Mouse (Mus musculus): ENCODE data around the gene Atp6ap1.
A peak's percentile ranks its signal among the peaks of the same experiment; 100 is the strongest.

The Atp6ap1 gene

DNA sequence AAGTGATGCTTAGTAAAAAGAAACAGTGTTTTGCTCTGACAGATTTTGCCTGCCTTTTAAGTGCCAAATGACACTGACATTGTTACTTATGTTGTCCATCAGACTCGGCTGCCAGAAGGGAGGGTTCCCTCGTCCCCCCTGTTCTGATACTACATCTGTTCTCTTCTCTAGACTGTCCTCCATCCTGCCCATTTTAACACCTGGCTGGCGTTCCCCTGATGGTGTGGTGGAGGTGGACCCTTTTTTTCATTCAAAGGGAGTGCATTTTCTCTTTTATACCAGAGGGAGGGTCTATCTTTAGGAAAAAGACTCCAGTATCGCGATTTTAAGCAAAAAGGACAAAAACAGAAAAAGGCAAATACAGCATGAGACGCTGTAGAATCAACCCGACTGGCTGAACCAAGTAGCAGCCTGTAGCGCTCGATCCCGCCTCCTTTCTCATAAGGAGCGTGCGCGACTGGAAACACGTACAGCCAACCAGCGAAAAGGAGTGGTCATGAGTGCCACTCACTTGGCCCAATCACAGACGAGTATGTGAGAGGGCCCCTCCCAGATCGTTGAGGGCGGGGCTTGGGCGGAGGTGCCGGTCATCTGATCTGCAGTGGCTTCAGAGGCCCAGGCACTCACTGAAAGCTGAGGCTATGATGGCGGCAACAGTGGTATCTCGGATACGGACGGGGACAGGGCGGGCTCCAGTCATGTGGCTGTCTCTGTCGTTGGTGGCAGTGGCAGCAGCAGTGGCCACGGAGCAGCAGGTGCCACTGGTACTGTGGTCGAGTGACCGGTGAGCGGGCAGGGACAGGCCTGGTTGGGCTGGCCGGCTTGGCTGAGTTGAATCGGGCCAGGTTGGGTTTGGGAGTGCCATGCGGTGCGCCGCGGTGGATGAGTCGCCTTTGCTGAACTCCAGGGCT, at the start of gene Atp6ap1:
Atp6ap1 (plus strand) TSS at position 560 of the 911 bp plus-strand sequence.
- DNase-seq: peak; percentile 90

DNA sequence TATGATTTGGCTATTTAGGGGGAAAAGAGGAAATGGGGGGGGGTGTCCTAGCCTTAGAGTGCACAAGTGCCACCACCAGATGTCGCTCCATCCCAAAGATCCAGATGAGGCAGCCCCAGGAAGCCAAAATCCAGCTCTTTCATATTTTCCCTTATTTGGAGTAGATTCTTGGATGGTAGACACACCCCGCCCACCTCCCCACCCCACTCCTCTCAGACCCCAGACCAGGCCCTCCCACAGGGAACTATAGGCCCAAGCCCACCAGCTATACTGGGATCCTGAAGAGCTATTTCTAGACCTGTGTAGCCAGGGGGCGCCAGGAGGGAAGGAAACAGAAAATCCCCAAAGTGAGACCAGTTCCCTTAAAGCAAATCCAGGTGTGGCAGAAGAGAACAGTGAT, 48.2 kb upstream of the Atp6ap1 start:
- peak; percentile 71 for DNase-seq

DNA sequence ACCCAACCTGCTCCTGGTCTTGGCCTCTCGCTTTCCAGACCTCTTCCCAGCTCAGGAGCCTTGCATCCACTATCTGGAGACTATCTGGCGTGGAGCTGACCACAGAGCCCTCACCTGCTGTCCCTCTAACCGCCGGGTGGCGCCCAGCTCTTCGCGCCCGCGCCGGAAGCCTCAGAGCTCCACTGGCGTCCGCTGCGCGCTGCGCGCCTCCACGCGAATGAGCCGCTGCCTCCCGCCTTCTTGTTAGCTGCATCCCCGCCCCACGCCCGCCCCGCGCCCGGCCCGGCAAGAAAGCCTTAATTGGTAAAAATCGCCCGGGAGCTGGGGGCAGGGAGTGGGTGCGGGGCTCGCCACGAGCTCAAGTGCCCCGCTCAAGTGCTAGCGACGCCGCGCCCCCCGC, 47.3 kb upstream of the Atp6ap1 start, which contains the start of gene Flna:
Flna (minus strand) TSS at position 206 of the 400 bp plus-strand sequence.
- DNase-seq: peak; percentile 62

DNA sequence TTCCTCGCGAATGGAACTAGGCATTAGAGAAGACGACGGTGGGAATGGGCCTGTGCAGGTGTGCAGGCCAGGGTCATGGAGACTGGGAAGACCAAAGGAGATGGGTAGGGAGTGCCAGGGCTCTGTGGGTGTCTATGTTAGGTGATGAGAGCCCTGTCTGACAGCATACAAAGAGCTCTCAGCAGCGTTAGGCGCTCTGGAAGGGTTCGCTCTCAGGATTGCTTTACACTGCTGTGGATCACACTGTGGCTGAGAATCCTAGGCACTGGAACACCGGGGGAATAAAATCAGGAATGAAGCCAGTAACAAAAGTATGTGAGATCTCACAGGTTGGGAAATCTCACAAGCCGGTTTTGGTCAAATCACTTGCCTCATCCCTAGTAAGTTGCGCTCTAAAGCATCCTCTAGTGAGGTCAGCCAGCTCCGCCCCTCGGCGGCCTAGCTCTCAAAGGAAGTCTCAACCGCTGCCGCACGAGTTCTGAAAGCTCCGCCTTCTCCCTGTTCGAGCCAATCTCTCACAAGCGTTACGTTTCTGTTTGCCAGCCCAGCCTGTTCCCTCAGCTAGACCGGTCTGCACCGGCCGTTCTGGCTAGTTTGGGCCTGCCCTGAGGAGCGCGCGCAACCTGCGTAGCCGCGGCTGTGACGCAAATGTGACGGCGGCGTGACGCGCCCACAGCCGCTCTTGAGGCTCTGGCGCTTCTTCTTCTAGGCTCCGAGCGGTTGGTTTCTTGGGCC, 42.6 kb upstream of the Atp6ap1 start, which contains the start of gene Emd:
Emd (plus strand) TSS at position 535 of the 735 bp plus-strand sequence.
- DNase-seq: peak; percentile 77

DNA sequence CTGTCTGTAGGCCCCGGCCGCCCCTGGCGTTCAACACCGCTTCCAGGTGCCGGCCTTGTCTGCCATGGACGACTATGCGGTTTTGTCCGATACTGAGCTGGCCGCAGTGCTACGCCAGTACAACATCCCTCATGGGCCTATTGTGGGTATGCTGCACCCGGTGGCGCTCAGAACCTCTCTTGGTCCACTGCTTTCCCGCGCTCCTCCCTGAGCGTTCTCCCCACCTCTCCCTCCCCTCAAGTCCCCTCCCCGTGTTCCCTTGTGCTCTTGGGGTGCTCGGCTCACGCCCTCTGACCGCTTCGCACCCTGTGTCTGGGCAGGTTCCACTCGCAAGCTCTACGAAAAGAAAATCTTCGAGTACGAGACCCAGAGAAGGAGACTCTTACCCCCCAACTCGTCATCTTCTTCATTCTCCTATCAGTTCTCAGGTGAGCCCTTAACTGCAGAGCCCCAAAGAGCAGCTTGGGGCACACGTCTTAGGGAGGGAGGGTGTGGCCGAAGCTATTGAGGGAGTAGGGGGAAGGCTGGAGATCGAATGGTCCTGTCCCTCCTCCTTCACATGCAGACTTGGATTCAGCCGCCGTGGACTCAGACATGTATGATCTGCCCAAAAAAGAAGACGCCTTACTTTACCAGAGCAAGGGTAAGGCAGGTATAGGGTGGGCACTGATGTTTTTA, 41.9 kb upstream of the Atp6ap1 start:
- DNase-seq: no peak

DNA sequence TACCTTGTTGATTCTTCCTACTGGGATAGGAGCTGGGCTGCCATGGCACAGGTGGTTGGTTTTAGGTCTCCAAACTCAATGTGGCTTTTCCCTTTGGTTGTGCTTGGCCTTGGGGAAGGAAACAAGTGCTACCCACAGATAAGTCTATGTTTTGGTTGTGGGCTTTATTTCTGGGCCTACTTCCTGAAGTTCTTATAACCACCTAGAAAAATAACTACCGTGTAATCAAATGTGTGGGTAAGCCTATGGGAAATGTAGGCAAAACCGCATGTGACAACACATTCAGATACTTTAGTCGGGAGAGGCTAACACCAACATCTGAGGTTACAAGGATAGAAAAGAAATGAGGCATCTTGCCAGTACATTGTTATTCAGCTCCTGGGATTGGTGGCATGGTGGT, 39.2 kb upstream of the Atp6ap1 start:
- DNase-seq: no peak

DNA sequence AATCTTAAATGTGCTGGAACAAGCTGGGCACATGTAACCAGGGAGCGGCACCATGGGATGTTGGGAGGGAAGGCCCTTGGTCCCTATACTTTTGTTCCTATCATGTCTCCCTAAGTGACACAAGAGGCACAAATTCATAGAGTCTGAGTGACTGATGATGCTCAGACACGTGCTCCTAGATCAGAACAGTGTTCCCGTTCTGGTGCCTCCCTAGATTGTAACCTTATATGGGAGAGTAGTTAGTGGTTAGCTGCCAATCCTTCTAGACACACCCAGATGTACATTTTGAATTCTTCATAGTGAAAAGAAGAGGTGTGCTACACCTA, 27.2 kb upstream of the Atp6ap1 start:
- no peak for DNase-seq

DNA sequence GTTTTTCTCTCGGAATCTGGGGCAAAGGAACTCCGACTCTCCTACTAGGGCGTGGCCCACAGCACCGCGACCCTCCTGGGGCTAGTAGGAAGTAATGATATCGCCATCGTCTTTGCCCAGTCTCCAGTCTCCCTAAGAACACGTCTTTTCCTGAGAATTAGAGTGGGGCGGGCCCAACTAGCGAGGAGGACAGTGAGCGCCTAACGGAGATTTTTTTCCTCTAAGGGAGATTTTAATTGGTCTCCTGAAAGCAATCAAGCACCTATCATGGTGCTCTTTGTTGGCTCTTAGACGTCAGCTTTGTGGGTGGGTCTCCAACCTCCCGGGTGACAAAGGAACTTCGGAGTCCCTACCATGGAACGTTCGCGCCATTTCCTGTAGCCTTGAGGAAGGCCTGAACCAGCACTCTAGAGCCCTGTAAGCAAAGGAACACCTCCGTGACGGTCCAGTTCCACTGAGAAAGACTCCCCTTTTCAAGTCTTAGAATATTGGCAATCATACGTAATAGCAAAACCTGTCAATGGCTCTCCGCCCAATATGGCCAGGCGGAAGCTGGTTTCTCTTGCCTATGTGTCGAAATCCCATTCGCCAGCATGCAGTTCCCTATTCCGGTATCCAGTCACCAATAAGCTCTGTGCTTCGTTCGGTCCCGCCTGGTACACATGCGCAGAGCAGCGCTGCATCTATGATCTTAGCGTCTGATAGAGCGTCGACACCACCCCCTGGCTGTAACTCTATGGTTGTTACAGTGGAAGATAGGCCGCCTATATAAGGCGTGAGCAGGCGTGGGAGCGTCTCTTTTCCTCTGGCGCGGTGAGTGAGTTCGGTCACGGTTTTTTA, 26.6 kb upstream of the Atp6ap1 start, which contains the start of gene Rpl10:
Rpl10 (plus strand) TSS at position 751 of the 840 bp plus-strand sequence.
- DNase-seq: peak; percentile 81

DNA sequence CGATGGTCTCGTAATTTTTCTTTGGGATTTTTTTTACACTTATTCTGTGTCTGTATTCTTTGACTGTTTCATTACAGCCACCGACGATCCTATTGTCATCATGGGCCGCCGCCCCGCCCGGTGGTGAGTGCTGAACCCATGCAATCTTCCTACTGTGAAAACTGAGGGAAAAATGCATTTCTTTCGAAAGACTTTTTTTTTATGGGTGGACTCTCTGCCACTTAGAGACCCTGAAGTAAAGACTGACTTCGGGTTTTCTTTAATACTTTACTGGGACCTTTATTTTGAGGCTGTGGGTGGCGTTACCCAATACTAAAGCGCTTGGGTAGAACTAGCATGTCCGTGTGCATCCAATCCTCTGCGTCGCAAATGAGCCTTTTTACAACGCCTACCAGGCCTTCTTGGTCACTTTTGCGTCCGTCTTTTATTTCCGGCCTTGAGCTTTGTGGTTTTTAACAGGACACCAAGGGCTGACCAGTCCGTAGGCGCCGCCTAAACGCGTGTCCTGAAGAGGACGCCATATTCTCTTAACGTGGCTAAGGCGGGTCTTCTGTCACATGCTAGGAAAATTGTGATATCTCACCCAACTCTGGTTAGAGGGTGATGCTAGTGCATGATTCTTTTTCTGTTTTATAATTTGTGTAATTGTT, 25.9 kb upstream of the Atp6ap1 start:
- no peak for DNase-seq

DNA sequence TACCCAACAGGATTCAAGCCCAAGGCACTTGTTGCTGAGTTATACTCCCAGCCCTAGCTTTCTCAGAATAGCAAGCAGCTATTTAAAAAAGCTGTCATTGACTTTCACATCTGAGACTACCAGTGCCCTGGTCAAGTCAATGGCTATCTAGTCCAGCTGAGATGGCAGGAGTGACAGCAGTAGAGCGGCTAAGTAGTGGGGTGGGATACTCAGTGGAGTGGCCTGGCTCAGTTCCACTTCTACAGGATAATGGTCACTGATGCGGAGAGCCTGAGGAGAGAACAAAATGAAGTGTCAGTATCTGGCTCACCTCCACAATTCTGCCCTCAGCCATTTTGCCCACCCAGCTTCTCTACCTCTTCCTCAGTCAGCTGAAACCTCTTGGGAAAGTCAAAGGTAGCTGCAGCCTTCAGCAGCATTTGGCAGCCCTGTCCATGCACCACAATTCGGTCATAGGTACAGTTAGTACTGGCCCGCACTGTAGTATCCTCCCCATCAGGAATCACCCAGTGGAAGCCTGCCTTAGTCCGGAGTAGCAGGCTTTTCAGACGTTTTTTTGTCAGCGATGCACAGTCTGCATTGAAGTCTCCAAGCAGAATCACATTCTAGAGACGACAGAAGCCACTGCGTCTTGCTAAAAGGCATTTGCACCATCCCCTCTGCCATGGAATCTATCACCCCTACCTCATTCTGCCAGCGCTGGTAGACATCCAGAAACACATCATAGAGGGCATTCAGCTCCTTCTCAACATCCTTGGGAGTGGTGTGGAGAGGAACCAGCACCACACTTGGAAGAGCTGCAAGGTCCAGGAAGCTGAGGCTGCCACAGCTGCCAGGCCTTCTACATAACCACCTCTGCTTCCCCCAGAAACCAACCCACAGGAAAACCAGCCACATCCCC, 23.2 kb upstream of the Atp6ap1 start:
- DNase-seq: no peak

DNA sequence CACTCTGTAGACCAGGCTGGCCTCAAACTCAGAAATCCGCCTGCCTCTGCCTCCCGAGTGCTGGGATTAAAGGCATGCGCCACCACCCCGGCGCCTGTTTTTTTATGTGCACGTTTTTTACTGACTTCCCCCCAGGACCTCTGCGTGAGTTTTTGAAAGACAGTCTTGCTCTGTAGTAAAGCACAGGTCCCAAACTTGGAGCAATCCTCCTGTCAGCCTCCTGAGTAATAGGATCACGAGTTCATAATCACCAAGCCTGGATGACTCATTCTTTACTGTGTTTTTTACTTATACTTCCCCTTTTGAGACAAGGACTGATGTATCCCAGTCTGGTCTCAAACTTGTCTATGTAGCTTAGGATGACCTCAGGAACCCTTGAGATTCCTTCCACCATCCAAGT, 19.0 kb upstream of the Atp6ap1 start:
- no peak for DNase-seq

DNA sequence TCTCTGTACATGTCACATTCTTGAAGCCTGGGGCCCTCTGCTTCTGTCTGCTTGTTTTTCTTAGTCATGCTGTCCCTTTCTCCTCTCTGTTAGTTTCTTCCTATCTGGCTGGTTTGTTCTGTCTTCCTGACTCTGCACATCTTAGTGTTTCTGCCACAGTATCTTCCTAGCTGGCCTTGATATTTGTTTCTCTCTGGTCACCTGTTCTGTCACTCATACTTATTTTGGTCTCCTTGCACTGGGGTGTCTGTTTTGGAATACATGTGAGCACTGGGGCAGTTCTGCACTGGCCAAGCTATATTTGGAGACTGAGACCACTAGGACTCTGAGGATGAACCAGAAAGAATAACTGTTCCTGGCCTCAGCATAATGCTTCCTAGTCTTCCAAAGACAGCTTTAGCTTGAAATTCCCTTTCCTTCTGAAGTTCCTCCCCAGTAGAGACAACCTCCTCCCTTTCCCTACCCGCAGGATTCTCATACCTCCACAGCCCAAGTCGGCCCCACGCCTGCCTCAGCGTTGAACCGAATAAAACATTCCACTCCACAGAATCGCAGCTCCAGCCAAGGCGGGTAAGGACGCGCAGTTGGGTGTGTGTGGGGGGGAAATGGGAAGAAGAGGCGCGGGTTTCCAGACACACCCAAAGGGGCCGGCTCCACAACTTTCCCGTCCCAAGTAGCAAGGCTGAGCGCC, 15.7 kb upstream of the Atp6ap1 start:
- no peak for DNase-seq

DNA sequence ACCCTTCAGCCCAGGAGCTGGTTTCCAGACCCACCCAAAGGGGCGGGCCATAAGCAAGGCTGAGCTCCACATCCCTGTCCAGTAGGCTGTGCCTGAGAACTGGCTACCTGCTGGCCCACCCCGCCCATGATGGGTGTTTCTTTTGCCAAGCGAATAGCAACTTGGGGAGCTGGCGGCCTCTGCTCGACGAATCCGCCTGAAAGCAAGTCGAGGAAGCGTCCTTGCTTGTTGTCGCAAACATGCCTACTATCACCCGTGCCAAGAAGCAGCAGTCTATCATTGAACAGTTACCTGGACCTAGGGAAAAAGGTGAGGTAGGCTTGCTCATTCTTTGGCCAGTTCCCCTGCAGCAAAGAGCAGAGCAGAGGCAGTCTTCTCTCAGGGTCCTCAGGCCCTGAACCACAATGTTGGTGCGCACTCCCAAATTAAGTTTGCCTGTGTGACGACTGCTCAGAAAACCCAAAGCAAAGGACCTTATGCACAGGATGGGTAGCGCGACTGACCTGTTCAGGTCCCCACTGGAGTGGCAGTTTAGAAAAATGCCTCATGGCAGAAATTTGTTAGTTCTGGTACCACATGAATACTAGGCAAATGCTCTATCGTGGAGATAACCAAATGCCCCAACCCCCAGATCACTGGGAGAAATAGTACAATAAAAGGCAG, 15.0 kb upstream of the Atp6ap1 start, which contains the start of the genes Taz and Dnase1l1:
Taz (plus strand) TSS at position 181 of the 663 bp plus-strand sequence.
Dnase1l1 (minus strand) TSS at position 606 of the 663 bp plus-strand sequence.
- DNase-seq: peak; percentile 54

DNA sequence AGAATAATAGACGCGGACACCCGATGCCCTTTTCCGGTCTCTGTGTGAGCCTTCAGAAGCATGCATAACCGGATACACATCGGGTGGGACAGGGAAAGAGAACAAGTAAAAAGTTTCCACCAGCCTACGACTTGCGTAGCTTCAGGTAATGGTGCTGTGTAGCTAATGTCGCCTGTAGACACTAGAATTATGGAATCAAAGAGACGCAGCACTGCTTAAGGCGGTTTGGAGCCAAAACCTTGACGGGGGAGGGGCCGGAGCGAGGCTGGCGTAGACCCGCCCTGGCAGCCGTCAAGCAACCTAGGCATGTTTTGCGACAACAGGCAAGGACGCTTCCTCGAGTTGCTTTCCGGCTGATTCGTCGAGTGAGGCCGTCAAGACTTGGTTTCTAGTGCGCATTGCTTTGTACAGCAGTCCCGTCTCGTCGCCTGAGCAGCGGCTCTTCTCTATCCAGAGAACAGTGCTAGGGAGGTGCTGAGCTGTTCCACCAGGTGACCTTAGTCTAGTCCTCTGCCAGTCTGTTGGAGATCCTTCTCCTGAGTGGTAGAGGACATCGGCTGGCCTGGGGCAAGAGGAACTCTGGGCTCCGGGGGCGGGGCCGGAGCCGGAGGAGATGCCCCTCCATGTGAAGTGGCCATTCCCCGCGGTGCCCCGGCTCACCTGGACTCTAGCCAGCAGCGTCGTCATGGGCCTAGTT, 14.4 kb upstream of the Atp6ap1 start:
- DNase-seq: peak; percentile 84

DNA sequence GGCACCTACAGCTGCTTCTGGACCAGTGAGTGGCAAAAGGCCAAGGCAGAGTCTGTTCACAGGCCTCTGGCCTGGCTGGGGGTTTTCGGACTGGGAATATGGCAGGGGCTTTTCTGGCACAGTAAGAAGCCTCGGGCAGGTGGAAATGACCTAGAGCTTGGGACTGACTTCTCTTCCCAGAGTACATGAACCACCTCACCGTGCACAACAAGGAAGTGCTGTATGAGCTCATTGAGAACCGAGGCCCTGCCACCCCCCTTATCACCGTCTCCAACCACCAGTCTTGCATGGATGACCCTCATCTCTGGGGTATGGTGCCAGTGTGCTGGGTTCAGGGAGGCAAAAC, 13.8 kb upstream of the Atp6ap1 start:
- no peak for DNase-seq

DNA sequence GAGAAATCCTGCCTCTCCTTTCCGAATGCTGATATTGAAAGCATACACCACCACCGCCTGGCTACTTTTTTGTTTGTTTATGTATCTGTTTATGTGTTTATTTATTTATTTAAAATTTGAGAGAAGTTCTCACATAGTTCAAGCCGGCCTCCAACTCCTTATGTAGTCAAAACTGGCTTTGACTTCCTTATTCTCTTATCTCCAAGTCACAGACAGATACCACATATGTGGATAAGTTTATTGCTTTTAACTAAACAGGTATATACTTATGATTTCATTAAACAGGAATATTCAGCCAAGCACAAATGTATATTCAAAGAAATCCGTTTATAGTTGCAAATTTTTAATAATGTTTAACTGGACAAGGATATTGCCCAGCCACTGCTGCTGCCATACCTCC, 3.5 kb upstream of the Atp6ap1 start:
- DNase-seq: no peak

DNA sequence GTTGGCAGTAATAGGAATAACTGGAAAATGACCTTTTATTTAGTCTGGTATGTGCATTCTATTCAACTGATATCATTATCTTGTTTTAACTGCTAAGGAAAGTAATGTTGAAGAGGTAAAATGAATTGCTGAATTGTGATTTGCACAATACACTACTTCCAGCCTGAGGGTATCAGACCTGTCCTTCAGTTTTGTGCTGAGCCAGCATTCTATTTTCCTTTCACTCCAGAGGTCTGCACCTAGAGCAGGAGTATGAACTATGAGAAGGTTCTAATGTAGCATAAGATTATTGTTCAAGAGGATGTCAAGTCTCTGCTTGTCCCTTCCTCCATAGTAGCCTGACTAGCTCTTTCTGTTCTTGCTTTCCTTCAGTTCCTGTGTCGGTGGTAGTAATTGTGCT, 1.5 kb downstream of the Atp6ap1 start:
- no peak for DNase-seq

DNA sequence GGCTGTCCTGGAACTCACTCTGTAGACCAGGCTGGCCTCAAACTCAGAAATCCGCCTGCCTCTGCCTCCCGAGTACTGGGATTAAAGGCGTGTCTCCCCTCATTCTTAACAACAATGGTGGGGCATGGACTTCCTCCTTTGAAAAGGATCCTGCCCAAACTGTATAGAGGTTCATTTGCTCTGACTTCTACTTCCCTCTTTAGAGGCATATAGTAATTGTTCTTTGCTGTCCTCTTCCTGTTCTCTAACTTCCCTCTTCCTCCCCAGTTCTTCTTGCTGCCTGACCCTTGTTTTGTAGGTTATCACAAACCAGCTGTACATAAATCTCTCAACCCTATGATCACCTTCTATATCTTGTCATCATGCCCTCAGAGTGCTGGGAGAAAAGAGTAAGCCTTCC, 2.8 kb downstream of the Atp6ap1 start:
- no peak for DNase-seq

All from right cerebral cortex, postnatal 14 days (tissue).